8 mouse cellular contexts compared by ENCODE assay signal in genomic region chr1:195016811-195017501, GRCm38 (mm10).
A peak's percentile ranks its signal among the peaks of the same experiment; 100 is the strongest.
DNase-seq lines count a peak whose midpoint lies in the region; ATAC-seq lines count a peak whose summit lies in the region.

No protein-coding gene starts in this region.

- WGBS in embryonic facial prominence, embryonic 14.5 days, result 56% methylated on average over 11 of the region's 11 CpGs
- 55% methylated on average over 11 of the region's 11 CpGs for WGBS in stomach, embryonic 14.5 days

- H3K4me3 ChIP-seq in embryonic facial prominence, embryonic 14.5 days (ENCODE audit: low read depth, low read length), result no peak overlapping the region
- no peak overlapping the region for H3K4me3 ChIP-seq in stomach, embryonic 14.5 days (ENCODE audit: low read depth, low read length)

- H3K9me3 ChIP-seq in embryonic facial prominence, embryonic 14.5 days (ENCODE audit: control insufficient read depth, low read length), result no peaks in the 10 kb centered on the region
- no peaks in the 10 kb centered on the region for H3K9me3 ChIP-seq in stomach, embryonic 14.5 days (ENCODE audit: control insufficient read depth, low read depth, low read length)

- no peaks in the 10 kb centered on the region for H3K4me1 ChIP-seq in embryonic facial prominence, embryonic 14.5 days (ENCODE audit: control insufficient read depth, insufficient read depth, low read length)
- no peaks in the 10 kb centered on the region for H3K4me1 ChIP-seq in stomach, embryonic 14.5 days (ENCODE audit: control insufficient read depth, insufficient read depth, low read length)

- intact Hi-C loops in heart, postnatal 10 days (cut with DNase I), result loop anchor here (2.0 kb wide), 1 partner anchor 40 kb away; no protein-coding TSS in a partner anchor

- H3K27ac ChIP-seq in embryonic facial prominence, embryonic 14.5 days (replicated peaks; ENCODE audit: low read depth, low read length), result no peak overlapping the region
- no peak overlapping the region for H3K27ac ChIP-seq in stomach, embryonic 14.5 days (ENCODE audit: low read length)

- DNase-seq in ovary, adult 18-20 months (ENCODE audit: low spot score), result peak; percentile 61
- DNase-seq in ovary, postnatal 10 days (ENCODE audit: low spot score), result no peak
- peak; percentile 59 for DNase-seq in embryonic facial prominence, embryonic 14.5 days (ENCODE audit: low spot score)
- peak; percentile 50 to 60 for DNase-seq in heart, postnatal 10 days
- DNase-seq in layer of hippocampus, adult 11-12 months (ENCODE audit: low spot score), result peak; percentile 68
- DNase-seq in lung, postnatal 4 days, result peak; percentile 36 to 61
- no peak for DNase-seq in thymus, postnatal 36 days

- no peaks in the 10 kb centered on the region for H3K36me3 ChIP-seq in embryonic facial prominence, embryonic 14.5 days (ENCODE audit: control insufficient read depth, insufficient read depth, low read length)
- no peaks in the 10 kb centered on the region for H3K36me3 ChIP-seq in stomach, embryonic 14.5 days (ENCODE audit: control insufficient read depth, insufficient read depth, low read length)

- peak; percentile 57; the same call in 1 of the 2 replicates for ATAC-seq in embryonic facial prominence, embryonic 14.5 days (ENCODE audit: low read depth)
- peak; percentile 54 for ATAC-seq in stomach, embryonic 14.5 days (ENCODE audit: insufficient number of reproducible peaks, insufficient read depth, low FRiP score, low read depth)

- no peaks in the 10 kb centered on the region for H3K27me3 ChIP-seq in embryonic facial prominence, embryonic 14.5 days (replicated peaks; ENCODE audit: control insufficient read depth, insufficient read depth, low read length)
- H3K27me3 ChIP-seq in stomach, embryonic 14.5 days (ENCODE audit: control insufficient read depth, insufficient read depth, low read length), result no peaks in the 10 kb centered on the region

- peak overlapping the region; percentile 25; the same call in 1 of the 2 replicates for H3K9ac ChIP-seq in embryonic facial prominence, embryonic 14.5 days (ENCODE audit: low read depth, low read length)
- no peak overlapping the region for H3K9ac ChIP-seq in stomach, embryonic 14.5 days (replicated peaks; ENCODE audit: low read depth, low read length)

- no peak overlapping the region for H3K4me2 ChIP-seq in embryonic facial prominence, embryonic 14.5 days (ENCODE audit: low read depth, low read length)
- peak overlapping the region; percentile 18 for H3K4me2 ChIP-seq in stomach, embryonic 14.5 days (replicated peaks; ENCODE audit: low read depth, low read length)

Comparison
In these comparisons a context has a peak if more than half of its experiments do, and no peak if none do; other contexts are left out.
1. DNase-seq: peak in ovary, adult 18-20 months (single experiment), embryonic facial prominence, embryonic 14.5 days (single experiment), heart, postnatal 10 days (2 of 2), layer of hippocampus, adult 11-12 months (single experiment) and lung, postnatal 4 days (2 of 2); none in ovary, postnatal 10 days (single experiment) and thymus, postnatal 36 days (0 of 2).